Mouse (Mus musculus): ENCODE measurements around the gene Map3k9.

Map3k9 gene

DNA sequence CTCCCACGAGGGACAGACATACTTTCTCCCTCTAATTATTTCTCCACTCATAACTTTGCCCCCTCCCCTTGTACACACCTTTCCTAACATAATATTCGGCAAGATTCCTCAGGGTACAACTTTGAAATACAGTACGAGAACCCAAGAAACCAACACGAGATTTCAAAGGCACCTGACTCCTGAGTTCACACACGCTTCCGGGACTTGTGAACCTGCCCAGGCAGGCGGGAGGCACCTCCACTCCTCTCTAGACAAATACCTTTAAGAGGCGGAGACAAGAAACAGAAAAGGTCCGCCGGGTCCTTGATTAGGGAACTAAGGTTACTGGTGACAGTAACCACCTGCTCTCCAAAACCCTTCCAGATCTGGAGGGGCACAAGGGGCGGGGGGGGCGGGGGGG lies 1.1 kb downstream of the Map3k9 start:
- Histone ChIP-seq H3K27me3 (ENCODE audit: insufficient read depth, low read length) (peaks cover 34% of the 10 kb centered on the region), H3K4me3 (replicated peaks; ENCODE audit: low read length) (peak overlapping the region; percentile 96), H3K9me3 (ENCODE audit: low read length) (no peaks in the 10 kb centered on the region), H3K4me1 (replicated peaks; ENCODE audit: low read depth, low read length) (peaks cover 22% of the 10 kb centered on the region), H3K36me3 (ENCODE audit: insufficient read depth, low read length) (peaks cover 21% of the 10 kb centered on the region)
- TF ChIP-seq CTCF (conservative IDR thresholded peaks at IDR 0.05; ENCODE audit: low read length): no peak
- TF ChIP-seq POU5F1 (IDR thresholded peaks at IDR 0.05; ENCODE audit: borderline replicate concordance, low read length): no peak
- TF ChIP-seq NANOG (IDR thresholded peaks at IDR 0.05; ENCODE audit: borderline replicate concordance, low read length): no peak

DNA sequence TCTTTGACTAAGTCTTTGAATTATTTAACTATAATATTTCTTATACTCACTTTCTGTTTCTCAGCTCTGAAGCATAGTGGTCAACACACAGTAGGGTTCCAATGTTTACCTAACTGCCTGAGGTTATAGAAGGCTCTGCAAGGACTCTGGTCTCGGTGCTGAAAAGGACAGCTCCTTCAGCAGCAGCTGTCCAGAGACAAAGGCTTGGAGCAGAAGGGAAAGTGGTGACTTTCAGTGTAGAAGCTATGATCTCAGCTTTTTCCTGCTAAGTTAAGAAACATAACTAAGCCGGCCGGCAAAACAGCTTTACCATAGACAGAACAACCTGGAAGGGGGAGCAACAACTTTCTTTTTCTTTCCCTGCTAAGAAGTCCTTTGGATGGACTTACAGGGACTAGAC lies 4.8 kb downstream of the Map3k9 start:
- H3K27me3 ChIP-seq (ENCODE audit: insufficient read depth, low read length): peaks cover 15% of the 10 kb centered on the region; the same call in 1 of the 2 replicates
- H3K4me3 ChIP-seq (replicated peaks; ENCODE audit: low read length): no peak overlapping the region
- TF ChIP-seq CTCF (conservative IDR thresholded peaks at IDR 0.05; ENCODE audit: low read length): no peak
- TF ChIP-seq POU5F1 (IDR thresholded peaks at IDR 0.05; ENCODE audit: borderline replicate concordance, low read length): no peak
- TF ChIP-seq NANOG (IDR thresholded peaks at IDR 0.05; ENCODE audit: borderline replicate concordance, low read length): no peak
- peaks cover 50% of the 10 kb centered on the region for H3K36me3 ChIP-seq (ENCODE audit: insufficient read depth, low read length)
- H3K4me1 ChIP-seq (replicated peaks; ENCODE audit: low read depth, low read length): peaks cover 7% of the 10 kb centered on the region
- H3K9me3 ChIP-seq (ENCODE audit: low read length): no peaks in the 10 kb centered on the region

DNA sequence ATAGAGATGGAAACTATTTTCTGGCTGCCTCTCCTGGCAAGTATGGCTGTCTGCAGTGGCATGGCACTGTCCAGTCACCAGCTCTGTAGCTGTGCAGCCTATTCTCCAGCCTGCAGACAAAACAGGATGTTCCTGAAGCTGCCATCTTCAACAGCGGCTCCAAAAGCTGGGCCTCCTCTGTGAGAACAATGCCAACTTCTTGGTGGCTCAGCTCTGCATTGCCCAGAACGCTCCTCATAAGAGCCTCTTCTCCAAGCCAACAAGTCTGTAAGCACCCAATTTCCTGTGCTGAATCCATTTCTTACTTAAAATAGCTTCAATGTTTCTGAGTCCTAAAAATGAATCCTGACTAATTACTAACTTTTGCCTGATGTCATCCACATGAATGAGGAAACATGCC lies 5.3 kb downstream of the Map3k9 start:
- no peak for TF ChIP-seq CTCF (conservative IDR thresholded peaks at IDR 0.05; ENCODE audit: low read length)
- TF ChIP-seq POU5F1 (IDR thresholded peaks at IDR 0.05; ENCODE audit: borderline replicate concordance, low read length): no peak
- TF ChIP-seq NANOG (IDR thresholded peaks at IDR 0.05; ENCODE audit: borderline replicate concordance, low read length): no peak
- Histone ChIP-seq H3K4me1 (replicated peaks; ENCODE audit: low read depth, low read length) (peaks cover 7% of the 10 kb centered on the region), H3K36me3 (ENCODE audit: insufficient read depth, low read length) (peaks cover 50% of the 10 kb centered on the region), H3K9me3 (ENCODE audit: low read length) (no peaks in the 10 kb centered on the region), H3K4me3 (replicated peaks; ENCODE audit: low read length) (no peak overlapping the region), H3K27me3 (ENCODE audit: insufficient read depth, low read length) (peaks cover 15% of the 10 kb centered on the region; the same call in 1 of the 2 replicates)

DNA sequence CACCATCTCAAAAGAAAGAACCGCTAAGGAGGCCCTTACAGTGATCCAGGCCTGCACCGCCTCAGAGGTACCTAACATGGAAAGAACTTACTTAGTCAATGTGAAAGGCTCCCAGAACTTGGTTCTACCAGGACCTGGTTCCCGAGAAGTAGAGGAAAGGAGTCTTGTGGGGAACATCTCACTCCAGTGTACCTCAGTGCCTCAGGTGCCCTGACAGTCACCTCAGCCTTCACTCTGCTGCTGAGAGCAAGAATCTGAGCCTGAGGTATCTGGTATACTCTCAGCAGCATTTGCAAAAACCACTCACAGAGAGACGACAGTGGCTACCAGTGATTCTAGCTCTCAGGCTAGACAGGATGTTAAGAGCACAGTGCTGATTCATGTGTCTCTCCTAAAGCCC lies 6.8 kb downstream of the Map3k9 start:
- no peaks in the 10 kb centered on the region for H3K9me3 ChIP-seq (ENCODE audit: low read length)
- peaks cover 64% of the 10 kb centered on the region for H3K36me3 ChIP-seq (ENCODE audit: insufficient read depth, low read length)
- H3K27me3 ChIP-seq (ENCODE audit: insufficient read depth, low read length): peaks cover 5% of the 10 kb centered on the region; the same call in 1 of the 2 replicates
- H3K4me1 ChIP-seq (replicated peaks; ENCODE audit: low read depth, low read length): no peaks in the 10 kb centered on the region
- no peak overlapping the region for H3K4me3 ChIP-seq (replicated peaks; ENCODE audit: low read length)
- TF ChIP-seq POU5F1 (IDR thresholded peaks at IDR 0.05; ENCODE audit: borderline replicate concordance, low read length) (no peak), NANOG (IDR thresholded peaks at IDR 0.05; ENCODE audit: borderline replicate concordance, low read length) (no peak), CTCF (conservative IDR thresholded peaks at IDR 0.05; ENCODE audit: low read length) (no peak)

DNA sequence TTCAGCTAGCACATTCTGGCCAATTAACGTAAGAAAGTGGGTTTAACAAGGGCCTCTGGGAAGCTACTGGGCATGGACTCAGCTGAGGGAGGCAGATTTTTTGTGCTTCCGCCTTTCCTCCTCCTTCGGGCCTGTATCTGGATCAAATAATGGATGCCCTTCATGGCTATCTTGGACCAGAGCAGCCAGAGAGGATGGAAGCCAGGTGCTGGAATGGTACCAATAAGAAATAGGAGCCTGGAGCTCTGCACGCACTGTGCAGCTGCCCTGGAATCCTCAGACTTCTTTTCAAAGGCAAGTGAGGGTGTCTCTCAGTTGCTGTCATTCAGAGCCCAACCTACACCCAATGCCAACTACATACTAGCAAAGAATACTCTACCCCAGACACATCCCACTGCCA lies 11.5 kb downstream of the Map3k9 start:
- peaks cover 69% of the 10 kb centered on the region for H3K36me3 ChIP-seq (ENCODE audit: insufficient read depth, low read length)
- H3K27me3 ChIP-seq (ENCODE audit: insufficient read depth, low read length): no peaks in the 10 kb centered on the region
- H3K4me1 ChIP-seq (replicated peaks; ENCODE audit: low read depth, low read length): no peaks in the 10 kb centered on the region
- H3K4me3 ChIP-seq (replicated peaks; ENCODE audit: low read length): no peak overlapping the region
- H3K9me3 ChIP-seq (ENCODE audit: low read length): no peaks in the 10 kb centered on the region
- TF ChIP-seq NANOG (IDR thresholded peaks at IDR 0.05; ENCODE audit: borderline replicate concordance, low read length) (no peak), POU5F1 (IDR thresholded peaks at IDR 0.05; ENCODE audit: borderline replicate concordance, low read length) (no peak), CTCF (conservative IDR thresholded peaks at IDR 0.05; ENCODE audit: low read length) (no peak)

DNA sequence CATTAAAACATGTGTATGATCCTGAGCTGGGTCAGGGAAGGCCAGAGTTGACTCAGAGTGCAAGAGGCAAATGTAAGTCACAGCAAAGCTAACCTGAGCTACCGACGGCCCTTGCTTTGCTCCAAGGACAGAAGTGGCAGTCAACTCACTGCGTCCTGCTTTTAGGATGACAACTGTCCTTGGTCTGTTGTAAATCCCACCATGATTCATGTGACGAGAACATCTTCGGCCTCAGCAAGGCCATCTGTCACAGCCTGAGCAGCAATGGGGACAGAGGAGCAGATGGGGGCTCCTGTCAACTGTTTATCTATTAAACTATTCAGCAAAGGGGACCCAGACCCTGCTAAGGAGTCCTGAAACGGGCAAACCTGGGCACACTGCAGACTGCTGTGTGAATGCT lies 15.6 kb downstream of the Map3k9 start:
- H3K4me3 ChIP-seq (replicated peaks; ENCODE audit: low read length): no peak overlapping the region
- no peaks in the 10 kb centered on the region for H3K27me3 ChIP-seq (ENCODE audit: insufficient read depth, low read length)
- peaks cover 57% of the 10 kb centered on the region for H3K36me3 ChIP-seq (ENCODE audit: insufficient read depth, low read length)
- H3K4me1 ChIP-seq (replicated peaks; ENCODE audit: low read depth, low read length): peaks cover 10% of the 10 kb centered on the region; the same call in 1 of the 2 replicates
- no peak for TF ChIP-seq NANOG (IDR thresholded peaks at IDR 0.05; ENCODE audit: borderline replicate concordance, low read length)
- no peak for TF ChIP-seq CTCF (conservative IDR thresholded peaks at IDR 0.05; ENCODE audit: low read length)
- TF ChIP-seq POU5F1 (IDR thresholded peaks at IDR 0.05; ENCODE audit: borderline replicate concordance, low read length): no peak
- H3K9me3 ChIP-seq (ENCODE audit: low read length): no peaks in the 10 kb centered on the region

DNA sequence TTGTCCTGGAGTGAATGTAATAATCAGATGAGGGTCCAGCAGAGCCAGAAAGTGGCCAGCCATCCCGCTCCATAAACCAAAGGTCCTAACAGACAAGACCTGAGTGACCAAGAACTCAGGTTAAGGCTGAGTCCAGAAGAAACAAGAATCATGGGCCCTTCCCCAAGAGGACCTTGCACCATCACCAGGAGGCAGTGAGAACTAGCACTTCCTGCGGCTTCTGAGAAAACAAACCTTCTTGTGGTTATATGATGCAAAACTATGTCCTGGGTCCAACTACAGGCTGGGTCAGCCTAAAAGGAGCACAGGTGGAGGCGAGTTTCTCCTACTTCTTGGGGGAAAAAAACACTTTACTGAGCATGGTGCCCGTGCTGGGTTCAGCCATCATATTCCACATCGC lies 16.6 kb downstream of the Map3k9 start:
- Histone ChIP-seq H3K9me3 (ENCODE audit: low read length) (no peaks in the 10 kb centered on the region), H3K27me3 (ENCODE audit: insufficient read depth, low read length) (no peaks in the 10 kb centered on the region), H3K4me1 (replicated peaks; ENCODE audit: low read depth, low read length) (peaks cover 10% of the 10 kb centered on the region; the same call in 1 of the 2 replicates), H3K36me3 (ENCODE audit: insufficient read depth, low read length) (peaks cover 48% of the 10 kb centered on the region), H3K4me3 (replicated peaks; ENCODE audit: low read length) (no peak overlapping the region)
- no peak for TF ChIP-seq POU5F1 (IDR thresholded peaks at IDR 0.05; ENCODE audit: borderline replicate concordance, low read length)
- no peak for TF ChIP-seq CTCF (conservative IDR thresholded peaks at IDR 0.05; ENCODE audit: low read length)
- TF ChIP-seq NANOG (IDR thresholded peaks at IDR 0.05; ENCODE audit: borderline replicate concordance, low read length): no peak

DNA sequence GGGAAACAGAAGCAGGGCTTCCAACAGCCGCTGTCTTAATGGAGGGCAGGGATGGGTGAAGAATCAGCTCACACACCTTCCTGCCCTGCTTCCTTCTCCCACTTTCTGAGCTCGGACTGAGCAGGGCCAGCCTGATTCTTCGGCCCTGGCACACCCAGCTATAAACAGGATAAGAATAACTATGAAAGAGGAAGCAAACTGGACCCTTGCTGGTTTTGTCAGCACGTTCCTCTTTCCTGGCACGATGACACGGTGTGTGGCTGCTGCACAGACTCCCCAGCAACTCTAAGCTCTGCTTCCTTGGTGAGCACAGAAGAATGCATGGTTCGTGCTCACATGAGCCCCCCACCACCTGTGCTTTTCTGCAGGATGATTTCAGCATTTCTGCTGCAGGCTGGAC lies 26.3 kb downstream of the Map3k9 start:
- TF ChIP-seq NANOG (IDR thresholded peaks at IDR 0.05; ENCODE audit: borderline replicate concordance, low read length): no peak
- no peak for TF ChIP-seq POU5F1 (IDR thresholded peaks at IDR 0.05; ENCODE audit: borderline replicate concordance, low read length)
- TF ChIP-seq CTCF (conservative IDR thresholded peaks at IDR 0.05; ENCODE audit: low read length): no peak
- Histone ChIP-seq H3K36me3 (ENCODE audit: insufficient read depth, low read length) (peaks cover 9% of the 10 kb centered on the region; the same call in 1 of the 2 replicates), H3K27me3 (ENCODE audit: insufficient read depth, low read length) (no peaks in the 10 kb centered on the region), H3K4me1 (replicated peaks; ENCODE audit: low read depth, low read length) (no peaks in the 10 kb centered on the region), H3K4me3 (replicated peaks; ENCODE audit: low read length) (no peak overlapping the region), H3K9me3 (ENCODE audit: low read length) (no peaks in the 10 kb centered on the region)

DNA sequence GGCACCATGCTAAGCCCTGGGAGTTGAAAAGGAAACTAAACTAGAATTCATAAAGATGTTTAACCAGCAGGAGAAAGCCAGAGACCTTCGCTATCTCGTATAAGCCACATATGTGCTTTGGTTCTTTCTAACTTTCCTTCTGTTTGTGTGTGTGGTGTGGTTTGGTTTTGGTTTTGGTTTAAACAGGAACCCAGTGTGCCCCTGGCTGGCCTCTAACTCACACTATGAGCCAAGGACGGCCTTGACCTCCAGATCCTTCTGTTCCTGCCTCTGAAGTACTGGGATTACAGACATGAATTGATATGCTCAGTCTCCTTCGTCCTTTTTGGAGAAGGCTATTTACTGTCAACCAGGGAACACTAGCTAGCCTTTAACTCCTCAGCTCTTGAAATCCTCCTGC lies 29.9 kb downstream of the Map3k9 start:
- H3K27me3 ChIP-seq (ENCODE audit: insufficient read depth, low read length): no peaks in the 10 kb centered on the region
- no peak overlapping the region for H3K4me3 ChIP-seq (replicated peaks; ENCODE audit: low read length)
- H3K4me1 ChIP-seq (replicated peaks; ENCODE audit: low read depth, low read length): peaks cover 22% of the 10 kb centered on the region
- H3K9me3 ChIP-seq (ENCODE audit: low read length): no peaks in the 10 kb centered on the region
- peaks cover 9% of the 10 kb centered on the region; the same call in 1 of the 2 replicates for H3K36me3 ChIP-seq (ENCODE audit: insufficient read depth, low read length)
- TF ChIP-seq NANOG (IDR thresholded peaks at IDR 0.05; ENCODE audit: borderline replicate concordance, low read length): no peak
- no peak for TF ChIP-seq CTCF (conservative IDR thresholded peaks at IDR 0.05; ENCODE audit: low read length)
- TF ChIP-seq POU5F1 (IDR thresholded peaks at IDR 0.05; ENCODE audit: borderline replicate concordance, low read length): no peak

All from E14TG2a.4 (cell line).